In the genomic region with DNA sequence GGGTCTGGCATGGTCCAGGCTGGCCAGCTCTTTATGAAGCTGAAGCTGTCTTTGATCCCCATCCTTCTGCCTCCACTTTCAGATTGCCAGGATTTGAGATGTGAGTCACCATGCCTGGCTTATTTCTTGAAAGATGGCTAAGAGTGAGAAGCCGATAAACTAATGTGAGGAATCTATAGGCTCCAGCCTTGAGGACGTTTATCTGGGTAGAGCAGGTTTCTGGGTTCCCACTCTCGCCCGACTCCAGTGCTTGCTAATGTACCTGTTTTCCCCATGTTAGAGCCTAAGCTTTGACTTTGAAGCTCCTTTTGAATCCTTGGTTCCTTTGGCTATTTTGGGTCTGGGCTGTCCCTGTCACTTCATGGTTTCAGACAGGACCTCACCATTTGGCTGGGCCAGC, we compare ENCODE assay signal across 10 mouse cellular contexts. TPM values are rescaled to one million over a fixed set of nuclear protein-coding genes. Genes with fewer than 3 reads are reported as not detected.
A peak's percentile ranks its signal among the peaks of the same experiment; 100 is the strongest.
DNase-seq lines count a peak whose midpoint lies in the region; ATAC-seq and TF ChIP-seq lines count a peak whose summit lies in the region.
"Had no signal": no experiment of that assay in that cellular context is flagged by ENCODE, and none has a peak within 500 bp of the region (broad histone marks: within the 10 kb centered on the region; RNA-seq: fewer than 3 reads in every experiment).

No protein-coding gene starts in this region.

- DNase-seq in kidney, adult 8-10 months: no peak
- no peak for DNase-seq in embryonic facial prominence, embryonic 10.5 days (ENCODE audit: low spot score)
- DNase-seq in intestine, embryonic 14.5 days (ENCODE audit: low spot score): no peak
- no peak for DNase-seq in frontal cortex, postnatal 14 days (ENCODE audit: low spot score in 2 of 2)
- DNase-seq in cerebellum, postnatal 25 days: no peak
- no peak for DNase-seq in lung, postnatal 36 days
- DNase-seq: thymus, postnatal 14 days had no signal

- peaks cover 63% of the 10 kb centered on the region for H3K79me2 ChIP-seq in myocyte (ENCODE audit: control insufficient read depth, insufficient read depth)

- no peak for ATAC-seq in kidney, embryonic 15.5 days (replicated peaks; ENCODE audit: low FRiP score)
- ATAC-seq in intestine, embryonic 14.5 days (replicated peaks; ENCODE audit: low FRiP score, low TSS enrichment, low read depth): no peak

- H3K4me1 ChIP-seq in kidney, embryonic 15.5 days: peaks cover 27% of the 10 kb centered on the region
- peaks cover 19% of the 10 kb centered on the region for H3K4me1 ChIP-seq in embryonic facial prominence, embryonic 10.5 days
- H3K4me1 ChIP-seq in intestine, embryonic 14.5 days (replicated peaks; ENCODE audit: control insufficient read depth, insufficient read depth, low read length): peaks cover 16% of the 10 kb centered on the region

- H3K27me3 ChIP-seq in kidney, embryonic 15.5 days: no peaks in the 10 kb centered on the region
- H3K27me3 ChIP-seq in embryonic facial prominence, embryonic 10.5 days (replicated peaks; ENCODE audit: low read depth, poor library complexity, severe bottlenecking): no peaks in the 10 kb centered on the region
- H3K27me3 ChIP-seq in intestine, embryonic 14.5 days (replicated peaks; ENCODE audit: control insufficient read depth, insufficient read depth, low read length): no peaks in the 10 kb centered on the region
- no peaks in the 10 kb centered on the region for H3K27me3 ChIP-seq in myocyte (ENCODE audit: control insufficient read depth, insufficient read depth, insufficient read length)

- H3K4me2 ChIP-seq in kidney, embryonic 15.5 days: peak overlapping the region; percentile 85
- H3K4me2 ChIP-seq in intestine, embryonic 14.5 days (ENCODE audit: low read length): peak overlapping the region; percentile 97
- H3K4me2 ChIP-seq in myocyte (ENCODE audit: low read depth): peak overlapping the region; percentile 86

- no peaks in the 10 kb centered on the region for H3K9me3 ChIP-seq in kidney, embryonic 15.5 days (replicated peaks)
- H3K9me3 ChIP-seq in embryonic facial prominence, embryonic 10.5 days: no peaks in the 10 kb centered on the region
- H3K9me3 ChIP-seq in intestine, embryonic 14.5 days (ENCODE audit: control insufficient read depth, low read length): no peaks in the 10 kb centered on the region

- no peak for TF ChIP-seq POLR2A in myocyte (IDR thresholded peaks at IDR 0.05; ENCODE audit: insufficient read length, low read depth)

- WGBS in kidney, embryonic 15.5 days: 63% methylated on average over 4 of the region's 4 CpGs
- 76% methylated on average over 4 of the region's 4 CpGs for WGBS in embryonic facial prominence, embryonic 10.5 days
- WGBS in intestine, embryonic 14.5 days: 56% methylated on average over 4 of the region's 4 CpGs

- H3K4me3 ChIP-seq in kidney, embryonic 15.5 days (replicated peaks): peak overlapping the region; percentile 100
- H3K4me3 ChIP-seq in embryonic facial prominence, embryonic 10.5 days: peak overlapping the region; percentile 97
- H3K4me3 ChIP-seq in intestine, embryonic 14.5 days (ENCODE audit: low read depth, low read length): peak overlapping the region; percentile 79
- peak overlapping the region; percentile 66 for H3K4me3 ChIP-seq in myocyte

- H3ac ChIP-seq in myocyte (ENCODE audit: control insufficient read depth, insufficient read length): no peak overlapping the region

- H3K9ac ChIP-seq in kidney, embryonic 15.5 days: peak overlapping the region; percentile 99
- H3K9ac ChIP-seq in intestine, embryonic 14.5 days (ENCODE audit: low read length): peak overlapping the region; percentile 94

- H3K27ac ChIP-seq in kidney, embryonic 15.5 days: no peak overlapping the region
- H3K27ac ChIP-seq in embryonic facial prominence, embryonic 10.5 days (replicated peaks): no peak overlapping the region; the same call in 1 of the 2 replicates
- H3K27ac ChIP-seq in intestine, embryonic 14.5 days (ENCODE audit: low read depth): no peak overlapping the region

- peaks cover 39% of the 10 kb centered on the region for H3K36me3 ChIP-seq in kidney, embryonic 15.5 days
- H3K36me3 ChIP-seq in embryonic facial prominence, embryonic 10.5 days (replicated peaks): peaks cover 46% of the 10 kb centered on the region
- H3K36me3 ChIP-seq in intestine, embryonic 14.5 days (ENCODE audit: control insufficient read depth, insufficient read depth, low read length): peaks cover 9% of the 10 kb centered on the region
- H3K36me3 ChIP-seq in myocyte (ENCODE audit: control insufficient read depth, insufficient read depth): peaks cover 8% of the 10 kb centered on the region

TF ChIP-seq in myocyte, 11 proteins besides CTCF, POLR2A, EP300 and RAD21:
- TF ChIP-seq MAX (IDR thresholded peaks at IDR 0.05; ENCODE audit: low read depth) (no peak), USF1 (IDR thresholded peaks at IDR 0.05; ENCODE audit: low read depth) (no peak), POLR2AphosphoS2 (IDR thresholded peaks at IDR 0.05; ENCODE audit: insufficient read length, low read depth) (no peak), CEBPB (IDR thresholded peaks at IDR 0.05; ENCODE audit: insufficient read depth, poor library complexity, severe bottlenecking) (no peak), TCF3 (IDR thresholded peaks at IDR 0.05; ENCODE audit: insufficient read length, low read depth) (no peak), TCF12 (IDR thresholded peaks at IDR 0.05; ENCODE audit: insufficient read depth, poor library complexity, severe bottlenecking) (no peak), E2F4 (IDR thresholded peaks at IDR 0.05; ENCODE audit: insufficient read depth) (no peak), MYOD1 (IDR thresholded peaks at IDR 0.05; ENCODE audit: control insufficient read depth in 1 of 3, insufficient read length in 2 of 3, low read depth in 2 of 3) (no peak), MYOG (IDR thresholded peaks at IDR 0.05; ENCODE audit: control insufficient read depth in 1 of 3, insufficient read depth in 1 of 3, insufficient read length in 2 of 3, low read depth in 2 of 3) (no peak), SRF (IDR thresholded peaks at IDR 0.05; ENCODE audit: control insufficient read depth, insufficient read length, low read depth) (no peak), REST (IDR thresholded peaks at IDR 0.05; ENCODE audit: insufficient read depth, insufficient read length) (no peak)

RNA-seq across cellular contexts. Expression of a gene that starts 1.5 kb away (rescaled TPM):
- polyA plus RNA-seq in kidney, embryonic 15.5 days (2015; fragmentation: Nextera tagmentation; extraction: Ambion mirVana): 116 and 127 TPM in 2 replicates
- polyA plus RNA-seq in embryonic facial prominence, embryonic 10.5 days (2016; fragmentation: Nextera tagmentation; extraction: Ambion mirVana): 167 and 183 TPM in 2 replicates
- 155 and 162 TPM in 2 replicates for polyA plus RNA-seq in intestine, embryonic 14.5 days (2014; fragmentation: Nextera tagmentation; extraction: Ambion mirVana)
- 220 TPM for polyA plus RNA-seq in myocyte (2012; fragmentation: generic; extraction: Trizol)

RNA-seq across cellular contexts. Expression of a gene that starts 24.8 kb away (rescaled TPM):
- polyA plus RNA-seq in kidney, embryonic 15.5 days (2015; fragmentation: Nextera tagmentation; extraction: Ambion mirVana): not detected in 2 replicates
- not detected in 2 replicates for polyA plus RNA-seq in embryonic facial prominence, embryonic 10.5 days (2016; fragmentation: Nextera tagmentation; extraction: Ambion mirVana)
- polyA plus RNA-seq in intestine, embryonic 14.5 days (2014; fragmentation: Nextera tagmentation; extraction: Ambion mirVana): not detected in 2 replicates
- polyA plus RNA-seq in myocyte (2012; fragmentation: generic; extraction: Trizol): 0.07 TPM
- polyA plus RNA-seq: large intestine, adult 2 months had no signal

RNA-seq across cellular contexts. Expression of a gene that starts 31.6 kb away (rescaled TPM):
- 25.3 and 27.0 TPM in 2 replicates for polyA plus RNA-seq in kidney, embryonic 15.5 days (2015; fragmentation: Nextera tagmentation; extraction: Ambion mirVana)
- 26.3 and 27.7 TPM in 2 replicates for polyA plus RNA-seq in embryonic facial prominence, embryonic 10.5 days (2016; fragmentation: Nextera tagmentation; extraction: Ambion mirVana)
- polyA plus RNA-seq in intestine, embryonic 14.5 days (2014; fragmentation: Nextera tagmentation; extraction: Ambion mirVana): 7.7 and 9.3 TPM in 2 replicates
- 50.5 TPM for polyA plus RNA-seq in myocyte (2012; fragmentation: generic; extraction: Trizol)
